Mouse (Mus musculus): ENCODE measurements around the gene Bola1. TPM values are rescaled to one million over a fixed set of nuclear protein-coding genes. Genes with fewer than 3 reads are reported as not detected.
"Not testable (repeated sequence)": the region's sequence is repeated elsewhere in the genome, so short reads cannot be mapped to it uniquely, and the experiment has no call there.

Gene Bola1
- total and polyA plus RNA-seq, 2 experiments, result 44.0 to 68.7 TPM

- H3K36me3 ChIP-seq (ENCODE audit: control insufficient read depth, insufficient read depth, low read length); H3K4me1 ChIP-seq (ENCODE audit: control insufficient read depth, insufficient read depth, low read length): not testable (repeated sequence)
- 0% methylated on average over 21 of the region's 88 CpGs for WGBS
These were observed 25.7 kb upstream of the Bola1 start, which contains the start of gene Hist2h2aa1 for GRCm38 (mm10) chr3:96245003-96245886. Hist2h2aa1 (plus strand) TSS chr3:96245497.

GRCm38 (mm10) chr3:96243921-96244572 lies 24.5 kb upstream of the Bola1 start:
- Histone ChIP-seq H3K9ac (ENCODE audit: low read depth, low read length) (peak overlapping the region; percentile 45), H3K4me3 (ENCODE audit: insufficient read depth, low read depth, low read length) (peak overlapping the region; percentile 60; the same call in 1 of the 2 replicates), H3K27ac (replicated peaks; ENCODE audit: insufficient read depth, low read depth, low read length) (peak overlapping the region; percentile 81), H3K4me1 (ENCODE audit: control insufficient read depth, insufficient read depth, low read length) (peaks cover 10% of the 10 kb centered on the region), H3K27me3 (ENCODE audit: control insufficient read depth, insufficient read depth, low read length) (no peaks in the 10 kb centered on the region), H3K36me3 (ENCODE audit: control insufficient read depth, insufficient read depth, low read length) (no peaks in the 10 kb centered on the region), H3K79me2 (ENCODE audit: control insufficient read depth, insufficient read depth, low read length) (no peaks in the 10 kb centered on the region)
- TF ChIP-seq POLR2A (IDR thresholded peaks at IDR 0.05; ENCODE audit: extremely low read depth, insufficient read depth, low read length), result no peak
- TF ChIP-seq CTCF (IDR thresholded peaks at IDR 0.05; ENCODE audit: low read depth, low read length), result no peak
- DNase-seq (ENCODE audit: extremely low read depth, low read depth, low spot score), result peak; percentile 89
- 23% methylated on average over 7 of the region's 7 CpGs for WGBS

More at GRCm38 (mm10) chr3:96245003-96245886, 25.7 kb upstream of the Bola1 start, which contains the start of gene Hist2h2aa1:
- H3K27me3 ChIP-seq (ENCODE audit: control insufficient read depth, insufficient read depth, low read length); H3K79me2 ChIP-seq (ENCODE audit: control insufficient read depth, insufficient read depth, low read length): not testable (repeated sequence)
- Histone ChIP-seq H3K4me3 (ENCODE audit: insufficient read depth, low read depth, low read length) (peak within 1 kb of the TSS; percentile 78), H3K27ac (replicated peaks; ENCODE audit: insufficient read depth, low read depth, low read length) (peak within 1 kb of the TSS; percentile 99), H3K9ac (ENCODE audit: low read depth, low read length) (peak within 1 kb of the TSS; percentile 91)
- TF ChIP-seq POLR2A (IDR thresholded peaks at IDR 0.05; ENCODE audit: extremely low read depth, insufficient read depth, low read length), result 0 out of 2 replicates have a peak, but pooled peaks have one; percentile 9
- peak; percentile 83 for DNase-seq (ENCODE audit: extremely low read depth, low read depth, low spot score)

- H3K4me1 ChIP-seq (ENCODE audit: control insufficient read depth, insufficient read depth, low read length), result peaks cover 12% of the 10 kb centered on the region
- no peak overlapping the region for H3K9ac ChIP-seq (ENCODE audit: low read depth, low read length)
- H3K79me2 ChIP-seq (ENCODE audit: control insufficient read depth, insufficient read depth, low read length), result no peaks in the 10 kb centered on the region
- no peaks in the 10 kb centered on the region for H3K27me3 ChIP-seq (ENCODE audit: control insufficient read depth, insufficient read depth, low read length)
- H3K36me3 ChIP-seq (ENCODE audit: control insufficient read depth, insufficient read depth, low read length), result no peaks in the 10 kb centered on the region
- 78% methylated on average over 9 of the region's 9 CpGs for WGBS
- H3K27ac ChIP-seq (replicated peaks; ENCODE audit: insufficient read depth, low read depth, low read length), result peak overlapping the region; percentile 50
- TF ChIP-seq POLR2A (IDR thresholded peaks at IDR 0.05; ENCODE audit: extremely low read depth, insufficient read depth, low read length), result no peak
- TF ChIP-seq CTCF (IDR thresholded peaks at IDR 0.05; ENCODE audit: low read depth, low read length), result no peak
- H3K4me3 ChIP-seq (ENCODE audit: insufficient read depth, low read depth, low read length), result no peak overlapping the region
- DNase-seq (ENCODE audit: extremely low read depth, low read depth, low spot score), result no peak
These were observed 21.3 kb upstream of the Bola1 start for GRCm38 (mm10) chr3:96240799-96241197.

- not testable (repeated sequence) for H3K36me3 ChIP-seq (ENCODE audit: control insufficient read depth, insufficient read depth, low read length); H3K79me2 ChIP-seq (ENCODE audit: control insufficient read depth, insufficient read depth, low read length); H3K27me3 ChIP-seq (ENCODE audit: control insufficient read depth, insufficient read depth, low read length)
- peak within 1 kb of the TSS; percentile 83 for H3K4me3 ChIP-seq (ENCODE audit: insufficient read depth, low read depth, low read length)
- DNase-seq (ENCODE audit: extremely low read depth, low read depth, low spot score), result peak; percentile 74
- 3% methylated on average over 42 of the region's 85 CpGs for WGBS
- H3K27ac ChIP-seq (replicated peaks; ENCODE audit: insufficient read depth, low read depth, low read length), result peak within 1 kb of the TSS; percentile 87
- H3K4me1 ChIP-seq (ENCODE audit: control insufficient read depth, insufficient read depth, low read length), result peaks cover 12% of the 10 kb centered on the region
- H3K9ac ChIP-seq (ENCODE audit: low read depth, low read length), result peak within 1 kb of the TSS; percentile 88
These were observed 20.7 kb upstream of the Bola1 start, which contains the start of gene Hist2h2aa2 for GRCm38 (mm10) chr3:96239949-96240798. Hist2h2aa2 (minus strand) TSS chr3:96240276.

GRCm38 (mm10) chr3:96238954-96239793 lies 19.7 kb upstream of the Bola1 start, which contains the start of gene Hist2h3c2:
Hist2h3c2 (minus strand) TSS chr3:96239127.
- not testable (repeated sequence) for H3K4me1 ChIP-seq (ENCODE audit: control insufficient read depth, insufficient read depth, low read length); H3K27me3 ChIP-seq (ENCODE audit: control insufficient read depth, insufficient read depth, low read length); H3K36me3 ChIP-seq (ENCODE audit: control insufficient read depth, insufficient read depth, low read length); DNase-seq (ENCODE audit: extremely low read depth, low read depth, low spot score); H3K79me2 ChIP-seq (ENCODE audit: control insufficient read depth, insufficient read depth, low read length)
- peak within 1 kb of the TSS; percentile 87 for H3K27ac ChIP-seq (replicated peaks; ENCODE audit: insufficient read depth, low read depth, low read length)
- peak within 1 kb of the TSS; percentile 83 for H3K4me3 ChIP-seq (ENCODE audit: insufficient read depth, low read depth, low read length)
- under 1% methylated on average over 21 of the region's 68 CpGs for WGBS
- peak within 1 kb of the TSS; percentile 88 for H3K9ac ChIP-seq (ENCODE audit: low read depth, low read length)
